Mouse (Mus musculus) embryonic fibroblast, embryonic 13.5 days (primary cell): ENCODE data around the gene Bysl.

ENCODE experiments used
- CTCF ChIP-seq: IDR thresholded peaks from 2 replicates; pipeline ENCODE4 v1.5.1; 2011; ENCODE audit warnings: mild to moderate bottlenecking, control low read depth, low read length, moderate library complexity, borderline replicate concordance; ENCODE audit not compliant: insufficient read depth
- POLR2A ChIP-seq: IDR thresholded peaks from 2 replicates; pipeline ENCODE4 v1.6.1; 2011; ENCODE audit warnings: low read depth, mild to moderate bottlenecking, control low read depth, low read length, moderate library complexity

- TF ChIP-seq POLR2A (no peak), CTCF (no peak)
Measured at GRCm38 (mm10) chr17:47572436-47572835, 38.9 kb downstream of the Bysl start.
